Mouse (Mus musculus): ENCODE measurements around the gene Tmed5.
"Not testable (repeated sequence)": the region's sequence is repeated elsewhere in the genome, so short reads cannot be mapped to it uniquely, and the experiment has no call there.

Gene Tmed5

GRCm38 (mm10) chr5:108132441-108133243, at the start of gene Tmed5, which contains the start of gene Ccdc18:
TSS of gene Tmed5 (minus strand) at chr5:108132620.
TSS of gene Ccdc18 (plus strand) at chr5:108132875.
- DNase-seq (ENCODE audit: low read depth) = peak; percentile 98

- DNase-seq (ENCODE audit: low read depth) = peak; percentile 20
Observed at GRCm38 (mm10) chr5:108163695-108164094, 31.3 kb upstream of the Tmed5 start.

GRCm38 (mm10) chr5:108160796-108161195, 28.4 kb upstream of the Tmed5 start:
- DNase-seq (ENCODE audit: low read depth) = no peak

GRCm38 (mm10) chr5:108152592-108152991, 20.2 kb upstream of the Tmed5 start:
- no peak for DNase-seq (ENCODE audit: low read depth)

- DNase-seq (ENCODE audit: low read depth) = peak; percentile 71
Observed at GRCm38 (mm10) chr5:108131849-108132440, 475 bp downstream of the Tmed5 start.

GRCm38 (mm10) chr5:108120221-108120900, 12.1 kb downstream of the Tmed5 start:
- DNase-seq (ENCODE audit: low read depth) = no peak

GRCm38 (mm10) chr5:108117693-108118092, 14.7 kb downstream of the Tmed5 start:
- DNase-seq (ENCODE audit: low read depth) = no peak

- no peak for DNase-seq (ENCODE audit: low read depth)
Observed at GRCm38 (mm10) chr5:108109346-108109745, 23.1 kb downstream of the Tmed5 start.

GRCm38 (mm10) chr5:108104306-108104705, 28.1 kb downstream of the Tmed5 start:
- DNase-seq (ENCODE audit: low read depth) = no peak

GRCm38 (mm10) chr5:108100196-108100595, 32.2 kb downstream of the Tmed5 start:
- DNase-seq (ENCODE audit: low read depth) = no peak

- no peak for DNase-seq (ENCODE audit: low read depth)
Observed at GRCm38 (mm10) chr5:108097676-108098075, 34.7 kb downstream of the Tmed5 start.

GRCm38 (mm10) chr5:108092731-108093130, 39.7 kb downstream of the Tmed5 start:
- DNase-seq (ENCODE audit: low read depth) = not testable (repeated sequence)

GRCm38 (mm10) chr5:108085440-108085839, 47.0 kb downstream of the Tmed5 start:
- DNase-seq (ENCODE audit: low read depth) = no peak

- DNase-seq (ENCODE audit: low read depth) = peak; percentile 32
Observed at GRCm38 (mm10) chr5:108082380-108082779, 50.0 kb downstream of the Tmed5 start.

- DNase-seq (ENCODE audit: low read depth) = peak; percentile 27
Observed at GRCm38 (mm10) chr5:108079603-108080002, 52.8 kb downstream of the Tmed5 start.

GRCm38 (mm10) chr5:108076833-108077540, 55.4 kb downstream of the Tmed5 start:
- DNase-seq (ENCODE audit: low read depth) = no peak

- no peak for DNase-seq (ENCODE audit: low read depth)
Observed at GRCm38 (mm10) chr5:108076241-108076640, 56.2 kb downstream of the Tmed5 start.

GRCm38 (mm10) chr5:108072301-108072700, 60.1 kb downstream of the Tmed5 start:
- DNase-seq (ENCODE audit: low read depth) = no peak

GRCm38 (mm10) chr5:108065465-108066411, 66.7 kb downstream of the Tmed5 start, which contains the start of gene Mtf2:
TSS of gene Mtf2 (plus strand) at chr5:108065674.
- peak; percentile 96 for DNase-seq (ENCODE audit: low read depth)

- DNase-seq (ENCODE audit: low read depth) = no peak
Observed at GRCm38 (mm10) chr5:108060413-108060812, 72.0 kb downstream of the Tmed5 start.
